Mouse (Mus musculus) cerebellum, postnatal 14 days (tissue): ENCODE data around the gene Bbs1.
"Not testable (repeated sequence)": the region's sequence is repeated elsewhere in the genome, so short reads cannot be mapped to it uniquely, and the experiment has no call there.

ENCODE experiments used
- DNase-seq, 2 experiments: peaks; one replicate each; pipeline ENCODE4 v3.0.0; 2021; ENCODE audit warnings: mixed read lengths in 2 of 2

Gene Bbs1

GRCm38 (mm10) chr19:4905979-4906794 is at the start of gene Bbs1:
TSS of gene Bbs1 (minus strand) at chr19:4906628.
- DNase-seq, result peak; percentile 87 to 89

- DNase-seq, result not testable (repeated sequence)
Observed at GRCm38 (mm10) chr19:4948641-4949040, 42.2 kb upstream of the Bbs1 start.

- DNase-seq, result no peak
Observed at GRCm38 (mm10) chr19:4945540-4945939, 39.1 kb upstream of the Bbs1 start.

- DNase-seq, result no peak
Observed at GRCm38 (mm10) chr19:4943253-4943588, 36.8 kb upstream of the Bbs1 start.

- DNase-seq, result peak; percentile 91 to 92
Observed at GRCm38 (mm10) chr19:4942551-4943252, 36.3 kb upstream of the Bbs1 start, which contains the start of gene Peli3. TSS of gene Peli3 (minus strand) at chr19:4943127.

- DNase-seq, result peak; percentile 68 to 85
Observed at GRCm38 (mm10) chr19:4937444-4938310, 31.2 kb upstream of the Bbs1 start.

- no peak for DNase-seq
Observed at GRCm38 (mm10) chr19:4936896-4937295, 30.5 kb upstream of the Bbs1 start.

GRCm38 (mm10) chr19:4928781-4929180 is 22.4 kb upstream of the Bbs1 start:
- DNase-seq, result peak in 1 of 2 experiments; percentile 34

GRCm38 (mm10) chr19:4927904-4928531 is 21.6 kb upstream of the Bbs1 start, which contains the start of gene Dpp3:
TSS of gene Dpp3 (minus strand) at chr19:4928287.
- DNase-seq, result peak; percentile 98 to 99

GRCm38 (mm10) chr19:4925121-4925860 is 18.9 kb upstream of the Bbs1 start:
- no peak for DNase-seq

GRCm38 (mm10) chr19:4919652-4920051 is 13.2 kb upstream of the Bbs1 start:
- no peak for DNase-seq

- DNase-seq, result no peak
Observed at GRCm38 (mm10) chr19:4916827-4917226, 10.4 kb upstream of the Bbs1 start.

GRCm38 (mm10) chr19:4915924-4916603 is 9.6 kb upstream of the Bbs1 start:
- no peak for DNase-seq

GRCm38 (mm10) chr19:4909376-4909775 is 2.9 kb upstream of the Bbs1 start:
- DNase-seq, result no peak

GRCm38 (mm10) chr19:4908107-4908506 is 1.7 kb upstream of the Bbs1 start:
- DNase-seq, result peak; percentile 51 to 65

- no peak for DNase-seq
Observed at GRCm38 (mm10) chr19:4899888-4900287, 6.5 kb downstream of the Bbs1 start.

GRCm38 (mm10) chr19:4898972-4899371 is 7.5 kb downstream of the Bbs1 start:
- DNase-seq, result no peak

- no peak for DNase-seq
Observed at GRCm38 (mm10) chr19:4896780-4897520, 9.5 kb downstream of the Bbs1 start.

- no peak for DNase-seq
Observed at GRCm38 (mm10) chr19:4891798-4892197, 14.6 kb downstream of the Bbs1 start.

GRCm38 (mm10) chr19:4889791-4890190 is 16.6 kb downstream of the Bbs1 start:
- DNase-seq, result no peak
